Mouse (Mus musculus) ES-E14 (cell line): Measurements from ENCODE around the gene Mdga1.

ENCODE experiments used
- HCFC1 ChIP-seq: IDR thresholded peaks from 2 replicates; pipeline ENCODE4 v1.6.1; 2012; ENCODE audit warnings: low read length, inconsistent platforms, borderline replicate concordance; ENCODE audit not compliant: insufficient read depth
- ZNF384 ChIP-seq: IDR thresholded peaks from 2 replicates; pipeline ENCODE4 v1.6.1; 2012; ENCODE audit warnings: low read depth, low read length, inconsistent platforms

GRCm38 (mm10) chr17:29934133-29934851, 35.6 kb downstream of the Mdga1 start:
- TF ChIP-seq HCFC1: no peak
- no peak for TF ChIP-seq ZNF384
